Mouse (Mus musculus): ENCODE data around the gene H2-DMb1. TPM values are rescaled to one million over a fixed set of nuclear protein-coding genes. Genes with fewer than 3 reads are reported as not detected.
A peak's percentile ranks its signal among the peaks of the same experiment; 100 is the strongest.

Gene H2-DMb1
- total RNA-seq, 1 experiment from 2014 or later, result 278 TPM

- ATAC-seq (ENCODE audit: extremely low read depth, insufficient number of reproducible peaks, low FRiP score, poor library complexity, severe bottlenecking), result no peak
Observed at GRCm38 (mm10) chr17:34202760-34203442, 50.0 kb downstream of the H2-DMb1 start.

GRCm38 (mm10) chr17:34203444-34203843 is 50.6 kb downstream of the H2-DMb1 start, which contains the start of gene Tap2:
Gene Tap2, plus strand, starts transcription at chr17:34203527.
- no peak for ATAC-seq (ENCODE audit: extremely low read depth, insufficient number of reproducible peaks, low FRiP score, poor library complexity, severe bottlenecking)

- ATAC-seq (ENCODE audit: extremely low read depth, insufficient number of reproducible peaks, low FRiP score, poor library complexity, severe bottlenecking), result peak; percentile 62
Observed at GRCm38 (mm10) chr17:34204303-34205010, 51.6 kb downstream of the H2-DMb1 start.

- no peak for ATAC-seq (ENCODE audit: extremely low read depth, insufficient number of reproducible peaks, low FRiP score, poor library complexity, severe bottlenecking)
Observed at GRCm38 (mm10) chr17:34205021-34205745, 52.3 kb downstream of the H2-DMb1 start.

GRCm38 (mm10) chr17:34205746-34206176 is 52.9 kb downstream of the H2-DMb1 start:
- peak; percentile 72 for ATAC-seq (ENCODE audit: extremely low read depth, insufficient number of reproducible peaks, low FRiP score, poor library complexity, severe bottlenecking)

GRCm38 (mm10) chr17:34206731-34207130 is 53.9 kb downstream of the H2-DMb1 start:
- ATAC-seq (ENCODE audit: extremely low read depth, insufficient number of reproducible peaks, low FRiP score, poor library complexity, severe bottlenecking), result no peak

GRCm38 (mm10) chr17:34207456-34207855 is 54.6 kb downstream of the H2-DMb1 start:
- ATAC-seq (ENCODE audit: extremely low read depth, insufficient number of reproducible peaks, low FRiP score, poor library complexity, severe bottlenecking), result no peak

- no peak for ATAC-seq (ENCODE audit: extremely low read depth, insufficient number of reproducible peaks, low FRiP score, poor library complexity, severe bottlenecking)
Observed at GRCm38 (mm10) chr17:34207866-34208265, 55.0 kb downstream of the H2-DMb1 start.

- ATAC-seq (ENCODE audit: extremely low read depth, insufficient number of reproducible peaks, low FRiP score, poor library complexity, severe bottlenecking), result no peak
Observed at GRCm38 (mm10) chr17:34208421-34208820, 55.5 kb downstream of the H2-DMb1 start.

- no peak for ATAC-seq (ENCODE audit: extremely low read depth, insufficient number of reproducible peaks, low FRiP score, poor library complexity, severe bottlenecking)
Observed at GRCm38 (mm10) chr17:34209680-34210079, 56.8 kb downstream of the H2-DMb1 start.

Other genes starting within 250 kb of the H2-DMb1 start
- gene Platr17, start 247.9 kb upstream of the H2-DMb1 start, total RNA-seq (2017), result 0.93 TPM in 1 of 2 replicates, not detected in the other
- gene Daxx, start 243.7 kb upstream of the H2-DMb1 start, total RNA-seq (2017), result 74.4 and 81.8 TPM in 2 replicates
- gene Tapbp, start 237.2 kb upstream of the H2-DMb1 start, total RNA-seq (2017), result 198 and 225 TPM in 2 replicates
- 39.3 and 41.3 TPM in 2 replicates for gene Zbtb22, start 237.2 kb upstream of the H2-DMb1 start, total RNA-seq (2017)
- gene Rgl2, start 223.5 kb upstream of the H2-DMb1 start, total RNA-seq (2017), result 146 and 180 TPM in 2 replicates
- gene Pfdn6, start 212.7 kb upstream of the H2-DMb1 start, total RNA-seq (2017), result 63.5 and 71.6 TPM in 2 replicates
- 16.1 and 24.2 TPM in 2 replicates for gene Wdr46, start 212.4 kb upstream of the H2-DMb1 start, total RNA-seq (2017)
- gene B3galt4, start 201.6 kb upstream of the H2-DMb1 start, total RNA-seq (2017), result 7.1 and 7.7 TPM in 2 replicates
- gene Vps52, start 197.3 kb upstream of the H2-DMb1 start, total RNA-seq (2017), result 31.5 and 40.8 TPM in 2 replicates
- 780 and 810 TPM in 2 replicates for gene Rps18, start 197.1 kb upstream of the H2-DMb1 start, total RNA-seq (2017)
- 1,803 and 2,030 TPM in 2 replicates for gene H2-K1, start 152.7 kb upstream of the H2-DMb1 start, total RNA-seq (2017)
- gene Ring1, start 128.4 kb upstream of the H2-DMb1 start, total RNA-seq (2017), result 14.8 and 24.3 TPM in 2 replicates
- 89.7 and 114 TPM in 2 replicates for gene H2-Ke6, start 125.0 kb upstream of the H2-DMb1 start, total RNA-seq (2017)
- 65.5 and 69.1 TPM in 2 replicates for gene Slc39a7, start 121.4 kb upstream of the H2-DMb1 start, total RNA-seq (2017)
- gene Rxrb, start 121.3 kb upstream of the H2-DMb1 start, total RNA-seq (2017), result 65.3 and 70.2 TPM in 2 replicates
- 10.4 and 13.0 TPM in 2 replicates for gene Col11a2, start 113.6 kb upstream of the H2-DMb1 start, total RNA-seq (2017)
- gene H2-Oa, start 60.7 kb upstream of the H2-DMb1 start, total RNA-seq (2017), result 119 and 138 TPM in 2 replicates
- 221 and 234 TPM in 2 replicates for gene H2-DMa, start 33.5 kb upstream of the H2-DMb1 start, total RNA-seq (2017)
- 714 and 721 TPM in 2 replicates for gene Brd2, start 30.4 kb upstream of the H2-DMb1 start, total RNA-seq (2017)
- 699 and 729 TPM in 2 replicates for gene H2-DMb2, start 9.8 kb upstream of the H2-DMb1 start, total RNA-seq (2017)
- 221 and 235 TPM in 2 replicates for gene Tap1, start 34.5 kb downstream of the H2-DMb1 start, total RNA-seq (2017)
- 132 and 176 TPM in 2 replicates for gene Psmb9, start 34.7 kb downstream of the H2-DMb1 start, total RNA-seq (2017)
- 312 and 336 TPM in 2 replicates for gene Psmb8, start 44.6 kb downstream of the H2-DMb1 start, total RNA-seq (2017)
- 108 and 112 TPM in 2 replicates for gene Tap2, start 50.5 kb downstream of the H2-DMb1 start, total RNA-seq (2017)
- gene H2-Ob, start 85.8 kb downstream of the H2-DMb1 start, total RNA-seq (2017), result 965 and 1,002 TPM in 2 replicates
- gene H2-Ab1, start 104.6 kb downstream of the H2-DMb1 start, total RNA-seq (2017), result 2,894 and 2,999 TPM in 2 replicates
- gene H2-Aa, start 134.8 kb downstream of the H2-DMb1 start, total RNA-seq (2017), result 2,237 and 2,269 TPM in 2 replicates
- 2,076 and 2,332 TPM in 2 replicates for gene H2-Eb1, start 152.8 kb downstream of the H2-DMb1 start, total RNA-seq (2017)
- gene H2-Eb2, start 172.6 kb downstream of the H2-DMb1 start, total RNA-seq (2017), result 52.6 and 54.0 TPM in 2 replicates
- 10.9 and 11.9 TPM in 2 replicates for gene Btnl2, start 201.8 kb downstream of the H2-DMb1 start, total RNA-seq (2017)
- 0.93 TPM in 1 of 2 replicates, not detected in the other for gene Btnl1, start 224.1 kb downstream of the H2-DMb1 start, total RNA-seq (2017)
- 12.5 and 14.0 TPM in 2 replicates for gene BC051142, start 245.7 kb downstream of the H2-DMb1 start, total RNA-seq (2017)